Mouse (Mus musculus) heart, embryonic 11.5 days (tissue): ENCODE results near the gene Nfix. TPM values are rescaled to one million over a fixed set of nuclear protein-coding genes. Genes with fewer than 3 reads are reported as not detected.

Experiments
- ATAC-seq: fragments of 200-750 bp; cut with Nextera tagmentation; replicated peaks from 2 replicates; pipeline ENCODE4 v1.8.0; 2017; ENCODE audit warnings: moderate library complexity; ENCODE audit not compliant: insufficient number of reproducible peaks, low FRiP score, low TSS enrichment
- H3K27ac ChIP-seq: fragments of 300-500 bp; sonication (generic); 2 replicates; pipeline ENCODE4 v1.5.1; 2014; ENCODE audit warnings: mild to moderate bottlenecking, low read depth, low read length
- H3K27me3 ChIP-seq: fragments of 300-500 bp; sonication (generic); 2 replicates; pipeline ENCODE4 v1.6.1; 2014; ENCODE audit warnings: mild to moderate bottlenecking, low read length, mixed read lengths; ENCODE audit not compliant: control insufficient read depth, insufficient read depth
- H3K36me3 ChIP-seq: fragments of 300-500 bp; sonication (generic); 2 replicates; pipeline ENCODE4 v1.6.1; 2014; ENCODE audit warnings: mild to moderate bottlenecking, low read length, moderate library complexity, mixed read lengths; ENCODE audit not compliant: control insufficient read depth, insufficient read depth
- H3K4me1 ChIP-seq: fragments of 300-500 bp; sonication (generic); 2 replicates; pipeline ENCODE4 v1.6.1; 2014; ENCODE audit warnings: low read length; ENCODE audit not compliant: control insufficient read depth, insufficient read depth
- H3K4me2 ChIP-seq: fragments of 300-500 bp; sonication (generic); 2 replicates; pipeline ENCODE4 v1.6.1; 2014; ENCODE audit warnings: mild to moderate bottlenecking, moderate library complexity
- H3K4me3 ChIP-seq: fragments of 300-500 bp; sonication (generic); 2 replicates; pipeline ENCODE4 v1.5.1; 2014; ENCODE audit warnings: low read depth, low read length
- H3K9ac ChIP-seq: fragments of 300-500 bp; sonication (generic); 2 replicates; pipeline ENCODE4 v1.6.1; 2014; ENCODE audit warnings: mild to moderate bottlenecking, low read depth, low read length, moderate library complexity
- H3K9me3 ChIP-seq: fragments of 300-500 bp; sonication (generic); replicated peaks from 2 replicates; pipeline ENCODE4 v1.6.1; 2016; ENCODE audit warnings: low read length; ENCODE audit not compliant: control insufficient read depth
- WGBS: fragments of 180-500 bp; shearing (Covaris S2); extraction: QIAGEN DNeasy Blood & Tissue Kit; methylation state at CpG from one replicate; pipeline ENCODE4 v1.1.7; 2014; ENCODE audit not compliant: insufficient replicate concordance; 5-methylcytosine and 5-hydroxymethylcytosine counted together
- polyA plus RNA-seq: library from polyadenylated mRNA; unstranded; fragments of >200 nt; fragmentation: Nextera tagmentation; extraction: Ambion mirVana; gene quantifications from 2 replicates; pipeline ENCODE4 v1.2.1, GENCODE M21; 2014

Nfix gene
- polyA plus RNA-seq, 1 experiment from 2014 or later = 7.6 TPM

- Histone ChIP-seq H3K36me3 (no peaks in the 10 kb centered on the region), H3K9ac (peak overlapping the region; percentile 47; the same call in 1 of the 2 replicates), H3K4me1 (peaks cover 58% of the 10 kb centered on the region), H3K27me3 (peaks cover 45% of the 10 kb centered on the region), H3K27ac (peak overlapping the region; percentile 3), H3K9me3 (no peaks in the 10 kb centered on the region), H3K4me2 (peak overlapping the region; percentile 66), H3K4me3 (no peak overlapping the region; the same call in 1 of the 2 replicates)
- no peak for ATAC-seq
- 8% methylated on average over 10 of the region's 10 CpGs for WGBS
These were observed 61.9 kb downstream of the Nfix start for GRCm38 (mm10) chr8:84738266-84738665.

- peaks cover 58% of the 10 kb centered on the region for H3K4me1 ChIP-seq
- no peaks in the 10 kb centered on the region for H3K36me3 ChIP-seq
- H3K4me2 ChIP-seq = peak overlapping the region; percentile 66
- peaks cover 45% of the 10 kb centered on the region for H3K27me3 ChIP-seq
- WGBS = 1% methylated on average over 16 of the region's 16 CpGs
- H3K9ac ChIP-seq = peak overlapping the region; percentile 47; the same call in 1 of the 2 replicates
- no peak for ATAC-seq
- H3K27ac ChIP-seq = no peak overlapping the region
- peak overlapping the region; percentile 25 for H3K4me3 ChIP-seq
- no peaks in the 10 kb centered on the region for H3K9me3 ChIP-seq
These were observed 62.5 kb downstream of the Nfix start for GRCm38 (mm10) chr8:84737608-84738007.

DNA sequence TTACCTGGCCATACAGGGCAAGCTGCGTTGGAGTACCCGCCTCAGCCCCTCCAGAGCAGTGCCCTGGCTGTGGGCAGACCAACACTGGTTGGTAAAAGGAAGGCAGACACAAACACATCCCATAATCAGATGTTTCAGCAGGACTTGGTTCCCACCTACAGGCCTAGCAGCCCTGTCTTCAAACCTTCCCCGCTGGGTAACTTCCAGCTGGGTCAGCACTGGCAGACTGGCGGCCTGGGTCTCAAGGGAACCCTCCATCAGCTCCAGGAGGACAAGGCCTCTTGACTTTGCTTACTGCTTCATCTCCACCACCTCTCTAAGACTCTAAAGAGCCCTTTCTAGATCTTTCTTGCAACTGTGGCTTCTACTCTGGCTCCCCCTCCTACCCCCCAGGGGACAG is 63.6 kb downstream of the Nfix start:
- H3K4me2 ChIP-seq = no peak overlapping the region
- H3K9me3 ChIP-seq = no peaks in the 10 kb centered on the region
- peaks cover 58% of the 10 kb centered on the region for H3K4me1 ChIP-seq
- H3K36me3 ChIP-seq = no peaks in the 10 kb centered on the region
- H3K9ac ChIP-seq = no peak overlapping the region; the same call in 1 of the 2 replicates
- peaks cover 37% of the 10 kb centered on the region for H3K27me3 ChIP-seq
- 90% methylated on average over 4 of the region's 4 CpGs for WGBS
- ATAC-seq = no peak
- H3K27ac ChIP-seq = no peak overlapping the region
- no peak overlapping the region for H3K4me3 ChIP-seq

DNA sequence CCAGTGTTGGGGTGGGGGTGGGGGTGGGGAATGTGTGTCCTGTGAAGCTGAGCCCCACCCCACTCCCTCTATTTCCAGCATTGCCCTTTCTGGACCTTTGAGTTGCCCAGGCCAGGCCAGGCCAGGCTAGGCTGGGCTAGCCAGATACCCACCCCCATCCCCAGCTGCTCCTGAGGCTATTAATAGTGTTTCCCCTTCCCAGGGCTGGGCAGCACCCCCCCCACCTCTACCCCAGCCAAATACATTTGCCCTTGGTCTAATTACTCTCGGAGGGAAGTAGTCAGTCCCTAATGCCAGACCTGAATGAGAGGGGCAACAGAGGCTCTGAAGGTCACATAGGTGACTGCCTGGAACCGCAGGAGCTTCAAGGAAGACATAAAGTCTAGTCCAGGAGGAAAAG is 64.5 kb downstream of the Nfix start:
- Histone ChIP-seq H3K4me2 (no peak overlapping the region; the same call in 1 of the 2 replicates), H3K27ac (peak overlapping the region; percentile 54; the same call in 1 of the 2 replicates), H3K9me3 (no peaks in the 10 kb centered on the region), H3K36me3 (no peaks in the 10 kb centered on the region), H3K4me3 (no peak overlapping the region), H3K9ac (peak overlapping the region; percentile 46), H3K27me3 (peaks cover 29% of the 10 kb centered on the region), H3K4me1 (peaks cover 62% of the 10 kb centered on the region)
- no peak for ATAC-seq
- WGBS = 41% methylated on average over 2 of the region's 2 CpGs

DNA sequence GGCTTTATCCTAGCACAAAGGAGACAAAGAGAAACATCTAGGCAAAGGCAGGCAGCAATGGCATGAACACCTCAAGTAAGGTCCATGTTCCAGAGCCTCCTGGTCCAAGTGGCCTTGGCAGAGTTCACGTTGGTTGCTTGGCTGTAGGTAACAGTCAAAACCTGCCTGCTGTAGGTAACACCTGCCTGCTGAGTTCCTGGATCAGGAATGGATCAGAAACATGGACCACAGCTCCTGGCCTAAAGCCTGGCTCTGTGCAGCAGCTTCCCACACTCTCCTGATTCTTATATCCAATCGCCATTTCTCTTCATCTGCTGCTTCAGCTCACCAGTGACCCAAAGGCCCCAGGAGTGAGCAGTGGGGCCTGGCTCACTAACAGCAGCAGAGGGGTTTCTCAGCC is 65.5 kb downstream of the Nfix start:
- Histone ChIP-seq H3K4me3 (no peak overlapping the region), H3K36me3 (no peaks in the 10 kb centered on the region), H3K4me1 (peaks cover 65% of the 10 kb centered on the region), H3K4me2 (no peak overlapping the region), H3K9ac (no peak overlapping the region), H3K27me3 (peaks cover 26% of the 10 kb centered on the region), H3K27ac (no peak overlapping the region), H3K9me3 (no peaks in the 10 kb centered on the region)
- no peak for ATAC-seq
- WGBS = 75% methylated on average over 2 of the region's 2 CpGs

DNA sequence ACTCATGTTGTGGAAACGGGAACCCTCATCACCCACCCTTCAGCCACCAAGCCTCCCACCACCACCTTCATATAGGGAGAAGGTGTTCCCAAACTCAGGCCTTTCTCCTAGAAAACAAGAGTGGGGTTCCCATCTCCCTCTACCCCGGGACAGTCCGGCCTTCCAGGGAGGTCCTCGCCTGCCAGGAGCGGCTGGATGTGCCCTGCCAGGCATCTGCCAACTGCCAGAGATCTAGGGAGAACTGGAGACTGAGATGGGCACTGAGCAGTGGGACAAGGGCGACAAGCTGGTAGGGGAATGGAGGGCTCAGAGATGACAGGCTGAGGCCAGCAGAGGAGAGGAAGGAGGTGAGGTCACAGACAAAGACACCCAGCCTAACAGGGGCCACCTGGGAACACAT is 66.2 kb downstream of the Nfix start:
- Histone ChIP-seq H3K4me2 (no peak overlapping the region), H3K27ac (no peak overlapping the region), H3K27me3 (peaks cover 24% of the 10 kb centered on the region), H3K36me3 (no peaks in the 10 kb centered on the region), H3K4me3 (no peak overlapping the region), H3K9ac (no peak overlapping the region), H3K4me1 (peaks cover 68% of the 10 kb centered on the region), H3K9me3 (no peaks in the 10 kb centered on the region)
- WGBS = 89% methylated on average over 6 of the region's 6 CpGs
- no peak for ATAC-seq

DNA sequence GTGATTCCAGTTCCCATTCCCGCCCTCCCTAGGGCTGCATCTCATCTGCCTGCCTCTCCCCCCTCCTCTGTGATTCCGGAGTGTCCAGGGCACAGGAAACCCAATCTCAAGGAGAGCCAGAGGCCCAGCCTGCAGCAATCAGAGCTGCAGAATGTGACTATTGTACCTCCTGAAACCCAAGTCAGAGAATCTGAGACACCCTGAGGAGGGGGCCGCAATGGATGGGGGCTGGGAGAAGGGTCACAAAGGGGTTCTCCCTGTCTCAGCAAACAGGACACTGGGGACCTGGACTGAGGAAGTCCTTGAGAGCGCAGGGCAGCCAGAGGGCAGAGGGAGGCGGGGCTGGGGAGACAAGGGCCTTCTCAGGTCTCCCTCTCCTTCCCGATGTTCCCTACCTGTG is 67.1 kb downstream of the Nfix start:
- Histone ChIP-seq H3K27me3 (peaks cover 17% of the 10 kb centered on the region), H3K9ac (peak overlapping the region; percentile 52; the same call in 1 of the 2 replicates), H3K36me3 (no peaks in the 10 kb centered on the region), H3K4me1 (peaks cover 63% of the 10 kb centered on the region), H3K27ac (peak overlapping the region; percentile 46), H3K4me3 (no peak overlapping the region), H3K4me2 (no peak overlapping the region), H3K9me3 (no peaks in the 10 kb centered on the region)
- no peak for ATAC-seq
- 46% methylated on average over 6 of the region's 6 CpGs for WGBS

DNA sequence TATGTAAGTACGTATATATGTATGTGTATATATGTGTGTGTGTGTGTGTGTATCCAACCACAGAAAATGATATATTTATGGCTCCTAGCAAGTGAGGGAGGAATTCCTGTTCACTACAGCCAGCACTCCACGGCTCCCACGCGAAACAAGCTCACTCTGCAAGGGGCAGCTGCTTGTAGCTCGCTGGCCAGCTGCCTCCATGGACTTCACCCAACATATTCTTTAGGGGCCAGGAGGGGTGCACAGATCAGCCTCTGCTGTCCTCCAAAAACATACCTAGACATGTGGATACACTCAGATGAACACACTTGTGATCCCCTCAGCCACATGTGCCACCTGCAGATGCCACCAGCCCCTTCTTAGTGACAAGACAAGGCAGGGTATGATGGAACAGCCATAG is 67.6 kb downstream of the Nfix start:
- H3K36me3 ChIP-seq = no peaks in the 10 kb centered on the region
- H3K9ac ChIP-seq = peak overlapping the region; percentile 52; the same call in 1 of the 2 replicates
- ATAC-seq = no peak
- H3K4me2 ChIP-seq = no peak overlapping the region
- H3K27ac ChIP-seq = peak overlapping the region; percentile 46
- peaks cover 14% of the 10 kb centered on the region for H3K27me3 ChIP-seq
- WGBS = 75% methylated on average over 5 of the region's 5 CpGs
- H3K4me3 ChIP-seq = no peak overlapping the region
- no peaks in the 10 kb centered on the region for H3K9me3 ChIP-seq
- H3K4me1 ChIP-seq = peaks cover 63% of the 10 kb centered on the region
